Mouse (Mus musculus) CH12.LX (cell line): Measurements from ENCODE around the gene Sgsm3.

Source experiments
- CTCF ChIP-seq, 2 experiments: IDR thresholded peaks in 1 of 2; conservative IDR thresholded peaks in 1 of 2; 2 replicates each; pipeline ENCODE4 v1.5.1; 2011 to 2012; ENCODE audit warnings: low read depth in 2 of 2, low read length in 2 of 2, improper control_type of control experiment in 1 of 2, inconsistent platforms in 1 of 2, mild to moderate bottlenecking in 1 of 2, moderate library complexity in 1 of 2
- EP300 ChIP-seq: IDR thresholded peaks from 2 replicates; pipeline ENCODE4 v1.6.1; 2011; ENCODE audit warnings: low read length, improper control_type of control experiment
- MAFK ChIP-seq: IDR thresholded peaks from 2 replicates; pipeline ENCODE4 v1.6.1; 2011; ENCODE audit warnings: low read length, improper control_type of control experiment; ENCODE audit not compliant: insufficient replicate concordance
- NELFE ChIP-seq: IDR thresholded peaks from 2 replicates; pipeline ENCODE4 v1.6.1; 2011; ENCODE audit warnings: low read depth, low read length, improper control_type of control experiment
- POLR2A ChIP-seq: IDR thresholded peaks from 2 replicates; pipeline ENCODE4 v1.6.1; 2011; ENCODE audit warnings: low read depth, mild to moderate bottlenecking, improper control_type of control experiment, low read length
- SIN3A ChIP-seq: IDR thresholded peaks from 2 replicates; pipeline ENCODE4 v1.6.1; 2012; ENCODE audit warnings: low read length, improper control_type of control experiment, inconsistent platforms
- ZKSCAN1 ChIP-seq: IDR thresholded peaks from 2 replicates; pipeline ENCODE4 v1.6.1; 2012; ENCODE audit warnings: low read depth, inconsistent platforms, low read length, improper control_type of control experiment, borderline replicate concordance
- ZNF384 ChIP-seq: IDR thresholded peaks from 2 replicates; pipeline ENCODE4 v1.6.1; 2012; ENCODE audit warnings: low read depth, low read length, improper control_type of control experiment, inconsistent platforms

GRCm38 (mm10) chr15:80950055-80950454 is 27.5 kb upstream of the Sgsm3 start:
- no peak for TF ChIP-seq CTCF (conservative IDR thresholded peaks at IDR 0.05 in 1 of 2, IDR thresholded peaks at IDR 0.05 in 1 of 2; ENCODE audit: low read depth in 2 of 2, low read length in 2 of 2)
- TF ChIP-seq MAFK: no peak
- TF ChIP-seq POLR2A: no peak
- no peak for TF ChIP-seq ZNF384
- no peak for TF ChIP-seq EP300
- no peak for TF ChIP-seq ZKSCAN1
- TF ChIP-seq SIN3A: no peak
- no peak for TF ChIP-seq NELFE
